Mouse (Mus musculus): ENCODE results near the gene Bpnt1.

Bpnt1 gene

GRCm38 (mm10) chr1:185377429-185377828, 45.5 kb downstream of the Bpnt1 start:
- DNase-seq (ENCODE audit: low read depth in 1 of 2, low spot score in 2 of 2) = no peak

GRCm38 (mm10) chr1:185401615-185402014, 69.7 kb downstream of the Bpnt1 start:
- no peak for DNase-seq (ENCODE audit: low read depth in 1 of 2, low spot score in 2 of 2)

- no peak for DNase-seq (ENCODE audit: low read depth in 1 of 2, low spot score in 2 of 2)
Observed at GRCm38 (mm10) chr1:185404021-185404420, 72.1 kb downstream of the Bpnt1 start.

- DNase-seq (ENCODE audit: low read depth in 1 of 2, low spot score in 2 of 2) = no peak
Observed at GRCm38 (mm10) chr1:185405921-185406320, 74.0 kb downstream of the Bpnt1 start.
